Mouse (Mus musculus): Measurements from ENCODE around the gene Rps6kb1. TPM values are rescaled to one million over a fixed set of nuclear protein-coding genes. Genes with fewer than 3 reads are reported as not detected.
"Not testable (repeated sequence)": the region's sequence is repeated elsewhere in the genome, so short reads cannot be mapped to it uniquely, and the experiment has no call there.

Gene Rps6kb1
- polyA plus RNA-seq, 1 experiment from 2014 or later, result 53.1 TPM

- Histone ChIP-seq H3K27ac (ENCODE audit: low read depth, low read length) (no peak overlapping the region), H3K4me3 (ENCODE audit: low read length) (peak overlapping the region; percentile 98), H3K9me3 (ENCODE audit: control insufficient read depth, low read length) (no peaks in the 10 kb centered on the region), H3K4me2 (ENCODE audit: low read length) (peak overlapping the region; percentile 71), H3K36me3 (ENCODE audit: control insufficient read depth, insufficient read depth, low read length) (0 out of 2 replicates have a peak, but pooled peaks cover 3% of the 10 kb centered on the region), H3K9ac (ENCODE audit: low read depth, low read length) (peak overlapping the region; percentile 60; the same call in 1 of the 2 replicates), H3K27me3 (replicated peaks; ENCODE audit: control insufficient read depth, insufficient read depth, low read length) (no peaks in the 10 kb centered on the region), H3K4me1 (ENCODE audit: control insufficient read depth, insufficient read depth, low read depth, low read length) (peaks cover 15% of the 10 kb centered on the region)
- 84% methylated on average over 8 of the region's 8 CpGs for WGBS
- no peak for ATAC-seq
These were observed 951 bp upstream of the Rps6kb1 start for GRCm38 (mm10) chr11:86545556-86545955.

GRCm38 (mm10) chr11:86543960-86544638 is 506 bp downstream of the Rps6kb1 start:
- H3K27me3 ChIP-seq (replicated peaks; ENCODE audit: control insufficient read depth, insufficient read depth, low read length), result no peaks in the 10 kb centered on the region
- peak overlapping the region; percentile 79 for H3K4me2 ChIP-seq (ENCODE audit: low read length)
- H3K27ac ChIP-seq (ENCODE audit: low read depth, low read length), result peak overlapping the region; percentile 91
- peak overlapping the region; percentile 98 for H3K4me3 ChIP-seq (ENCODE audit: low read length)
- WGBS, result under 1% methylated on average over 23 of the region's 50 CpGs
- H3K36me3 ChIP-seq (ENCODE audit: control insufficient read depth, insufficient read depth, low read length), result no peaks in the 10 kb centered on the region
- H3K4me1 ChIP-seq (ENCODE audit: control insufficient read depth, insufficient read depth, low read depth, low read length), result peaks cover 15% of the 10 kb centered on the region
- H3K9ac ChIP-seq (ENCODE audit: low read depth, low read length), result peak overlapping the region; percentile 96
- peak; percentile 63 for ATAC-seq
- no peaks in the 10 kb centered on the region for H3K9me3 ChIP-seq (ENCODE audit: control insufficient read depth, low read length)

- 93% methylated on average over 1 of the region's 1 CpGs for WGBS
- Histone ChIP-seq H3K9ac (ENCODE audit: low read depth, low read length) (no peak overlapping the region), H3K4me3 (ENCODE audit: low read length) (no peak overlapping the region), H3K36me3 (ENCODE audit: control insufficient read depth, insufficient read depth, low read length) (no peaks in the 10 kb centered on the region), H3K4me2 (ENCODE audit: low read length) (no peak overlapping the region), H3K27ac (ENCODE audit: low read depth, low read length) (no peak overlapping the region), H3K4me1 (ENCODE audit: control insufficient read depth, insufficient read depth, low read depth, low read length) (peaks cover 15% of the 10 kb centered on the region), H3K9me3 (ENCODE audit: control insufficient read depth, low read length) (no peaks in the 10 kb centered on the region), H3K27me3 (replicated peaks; ENCODE audit: control insufficient read depth, insufficient read depth, low read length) (no peaks in the 10 kb centered on the region)
- ATAC-seq, result no peak
These were observed 1.8 kb downstream of the Rps6kb1 start for GRCm38 (mm10) chr11:86542851-86543250.

GRCm38 (mm10) chr11:86540476-86540845 is 4.1 kb downstream of the Rps6kb1 start:
- peaks cover 12% of the 10 kb centered on the region for H3K4me1 ChIP-seq (ENCODE audit: control insufficient read depth, insufficient read depth, low read depth, low read length)
- 96% methylated on average over 2 of the region's 2 CpGs for WGBS
- no peak for ATAC-seq
- no peak overlapping the region for H3K27ac ChIP-seq (ENCODE audit: low read depth, low read length)
- H3K9ac ChIP-seq (ENCODE audit: low read depth, low read length), result no peak overlapping the region
- no peaks in the 10 kb centered on the region for H3K27me3 ChIP-seq (replicated peaks; ENCODE audit: control insufficient read depth, insufficient read depth, low read length)
- H3K4me2 ChIP-seq (ENCODE audit: low read length), result no peak overlapping the region
- H3K9me3 ChIP-seq (ENCODE audit: control insufficient read depth, low read length), result no peaks in the 10 kb centered on the region
- no peaks in the 10 kb centered on the region for H3K36me3 ChIP-seq (ENCODE audit: control insufficient read depth, insufficient read depth, low read length)
- H3K4me3 ChIP-seq (ENCODE audit: low read length), result no peak overlapping the region

GRCm38 (mm10) chr11:86539716-86540475 is 4.7 kb downstream of the Rps6kb1 start:
- Histone ChIP-seq H3K4me1 (ENCODE audit: control insufficient read depth, insufficient read depth, low read depth, low read length) (peaks cover 10% of the 10 kb centered on the region), H3K27ac (ENCODE audit: low read depth, low read length) (no peak overlapping the region), H3K4me3 (ENCODE audit: low read length) (no peak overlapping the region), H3K9ac (ENCODE audit: low read depth, low read length) (no peak overlapping the region), H3K27me3 (replicated peaks; ENCODE audit: control insufficient read depth, insufficient read depth, low read length) (no peaks in the 10 kb centered on the region), H3K36me3 (ENCODE audit: control insufficient read depth, insufficient read depth, low read length) (no peaks in the 10 kb centered on the region), H3K9me3 (ENCODE audit: control insufficient read depth, low read length) (no peaks in the 10 kb centered on the region), H3K4me2 (ENCODE audit: low read length) (no peak overlapping the region)
- ATAC-seq, result no peak
- 91% methylated on average over 6 of the region's 6 CpGs for WGBS

GRCm38 (mm10) chr11:86538786-86539185 is 5.8 kb downstream of the Rps6kb1 start:
- no peaks in the 10 kb centered on the region for H3K36me3 ChIP-seq (ENCODE audit: control insufficient read depth, insufficient read depth, low read length)
- peaks cover 10% of the 10 kb centered on the region for H3K4me1 ChIP-seq (ENCODE audit: control insufficient read depth, insufficient read depth, low read depth, low read length)
- no peak overlapping the region for H3K4me2 ChIP-seq (ENCODE audit: low read length)
- no peaks in the 10 kb centered on the region for H3K9me3 ChIP-seq (ENCODE audit: control insufficient read depth, low read length)
- 95% methylated on average over 4 of the region's 4 CpGs for WGBS
- H3K27ac ChIP-seq (ENCODE audit: low read depth, low read length), result no peak overlapping the region
- no peak overlapping the region for H3K4me3 ChIP-seq (ENCODE audit: low read length)
- no peak for ATAC-seq
- no peak overlapping the region for H3K9ac ChIP-seq (ENCODE audit: low read depth, low read length)
- no peaks in the 10 kb centered on the region for H3K27me3 ChIP-seq (replicated peaks; ENCODE audit: control insufficient read depth, insufficient read depth, low read length)

- WGBS, result 97% methylated on average over 5 of the region's 5 CpGs
- no peak overlapping the region for H3K4me2 ChIP-seq (ENCODE audit: low read length)
- ATAC-seq, result no peak
These were observed 10.2 kb downstream of the Rps6kb1 start for GRCm38 (mm10) chr11:86534201-86534910.

GRCm38 (mm10) chr11:86533302-86533701 is 11.3 kb downstream of the Rps6kb1 start:
- H3K27me3 ChIP-seq (replicated peaks; ENCODE audit: control insufficient read depth, insufficient read depth, low read length); H3K36me3 ChIP-seq (ENCODE audit: control insufficient read depth, insufficient read depth, low read length); H3K4me3 ChIP-seq (ENCODE audit: low read length); H3K4me2 ChIP-seq (ENCODE audit: low read length); H3K9me3 ChIP-seq (ENCODE audit: control insufficient read depth, low read length); ATAC-seq; H3K9ac ChIP-seq (ENCODE audit: low read depth, low read length); H3K4me1 ChIP-seq (ENCODE audit: control insufficient read depth, insufficient read depth, low read depth, low read length); H3K27ac ChIP-seq (ENCODE audit: low read depth, low read length): not testable (repeated sequence)
- 92% methylated on average over 6 of the region's 6 CpGs for WGBS

More at GRCm38 (mm10) chr11:86534201-86534910, 10.2 kb downstream of the Rps6kb1 start:
- Histone ChIP-seq H3K9me3 (ENCODE audit: control insufficient read depth, low read length) (no peaks in the 10 kb centered on the region), H3K9ac (ENCODE audit: low read depth, low read length) (no peak overlapping the region), H3K36me3 (ENCODE audit: control insufficient read depth, insufficient read depth, low read length) (0 out of 2 replicates have a peak, but pooled peaks cover 4% of the 10 kb centered on the region), H3K4me1 (ENCODE audit: control insufficient read depth, insufficient read depth, low read depth, low read length) (no peaks in the 10 kb centered on the region), H3K27me3 (replicated peaks; ENCODE audit: control insufficient read depth, insufficient read depth, low read length) (no peaks in the 10 kb centered on the region), H3K4me3 (ENCODE audit: low read length) (no peak overlapping the region), H3K27ac (ENCODE audit: low read depth, low read length) (no peak overlapping the region)

- 77% methylated on average over 1 of the region's 1 CpGs for WGBS
These were observed 11.8 kb downstream of the Rps6kb1 start for GRCm38 (mm10) chr11:86532834-86533233.

More at GRCm38 (mm10) chr11:86532834-86533233, 11.8 kb downstream of the Rps6kb1 start:
- Histone ChIP-seq H3K9me3 (ENCODE audit: control insufficient read depth, low read length) (no peaks in the 10 kb centered on the region), H3K4me2 (ENCODE audit: low read length) (no peak overlapping the region), H3K27ac (ENCODE audit: low read depth, low read length) (no peak overlapping the region), H3K27me3 (replicated peaks; ENCODE audit: control insufficient read depth, insufficient read depth, low read length) (no peaks in the 10 kb centered on the region), H3K36me3 (ENCODE audit: control insufficient read depth, insufficient read depth, low read length) (0 out of 2 replicates have a peak, but pooled peaks cover 4% of the 10 kb centered on the region), H3K9ac (ENCODE audit: low read depth, low read length) (no peak overlapping the region), H3K4me1 (ENCODE audit: control insufficient read depth, insufficient read depth, low read depth, low read length) (no peaks in the 10 kb centered on the region), H3K4me3 (ENCODE audit: low read length) (no peak overlapping the region)
- ATAC-seq, result no peak

All from hindbrain, embryonic 16.5 days (tissue).